Mouse (Mus musculus): Measurements from ENCODE around the gene Otogl.

DNA sequence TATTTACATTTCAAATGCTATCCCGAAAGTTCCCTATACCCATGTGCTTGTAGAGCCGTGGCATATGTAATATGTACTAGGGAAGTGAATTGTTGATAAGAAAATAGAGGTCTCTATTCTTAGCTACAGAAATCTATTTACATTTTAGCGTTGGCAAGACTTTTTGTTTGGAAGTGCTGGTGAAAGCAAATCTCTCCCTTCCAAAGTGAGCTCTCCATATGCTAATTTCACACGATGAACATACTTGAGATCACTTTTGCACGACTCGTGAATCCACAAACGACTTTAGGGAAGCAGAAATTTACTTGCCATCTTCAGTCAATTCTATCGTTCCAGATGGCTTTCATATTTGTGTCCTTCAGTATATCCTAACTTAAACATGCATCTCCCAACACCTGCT lies 36.7 kb upstream of the Otogl start:
- TF ChIP-seq CTCF (conservative IDR thresholded peaks at IDR 0.05; ENCODE audit: insufficient read depth, insufficient read length, low read depth, low read length) (no peak), POLR2A (IDR thresholded peaks at IDR 0.05; ENCODE audit: low read depth, low read length) (no peak)

Measured in kidney, adult 2 months (tissue).